Mouse (Mus musculus) cerebellum, postnatal 4 days (tissue): ENCODE measurements around the gene Rnf115.
A peak's percentile ranks its signal among the peaks of the same experiment; 100 is the strongest.

Experiments used
- DNase-seq, 2 experiments: peaks; one replicate each; pipeline ENCODE4 v3.0.0; 2022; ENCODE audit warnings: low spot score in 2 of 2, mixed read lengths in 1 of 2

The Rnf115 gene

GRCm38 (mm10) chr3:96777120-96777519 lies 49.7 kb downstream of the Rnf115 start:
- DNase-seq = no peak

GRCm38 (mm10) chr3:96782236-96782635 lies 54.8 kb downstream of the Rnf115 start:
- no peak for DNase-seq

- DNase-seq = no peak
Observed at GRCm38 (mm10) chr3:96787784-96788183, 60.3 kb downstream of the Rnf115 start.

- DNase-seq = no peak
Observed at GRCm38 (mm10) chr3:96788506-96788905, 61.0 kb downstream of the Rnf115 start.

GRCm38 (mm10) chr3:96800254-96800653 lies 72.8 kb downstream of the Rnf115 start:
- DNase-seq = no peak

- DNase-seq = no peak
Observed at GRCm38 (mm10) chr3:96802214-96802613, 74.8 kb downstream of the Rnf115 start.

- no peak for DNase-seq
Observed at GRCm38 (mm10) chr3:96808136-96808535, 80.7 kb downstream of the Rnf115 start.

- DNase-seq = no peak
Observed at GRCm38 (mm10) chr3:96808651-96809050, 81.2 kb downstream of the Rnf115 start.

GRCm38 (mm10) chr3:96811232-96811631 lies 83.8 kb downstream of the Rnf115 start:
- DNase-seq = no peak

GRCm38 (mm10) chr3:96812395-96813091 lies 85.1 kb downstream of the Rnf115 start:
- peak; percentile 62 to 82 for DNase-seq

- DNase-seq = peak in 1 of 2 experiments; percentile 14
Observed at GRCm38 (mm10) chr3:96813106-96813505, 85.6 kb downstream of the Rnf115 start.

- no peak for DNase-seq
Observed at GRCm38 (mm10) chr3:96813591-96814244, 86.3 kb downstream of the Rnf115 start.

- no peak for DNase-seq
Observed at GRCm38 (mm10) chr3:96814342-96814741, 86.9 kb downstream of the Rnf115 start.

- no peak for DNase-seq
Observed at GRCm38 (mm10) chr3:96820116-96820915, 92.9 kb downstream of the Rnf115 start.

GRCm38 (mm10) chr3:96821581-96821980 lies 94.1 kb downstream of the Rnf115 start:
- DNase-seq = no peak

GRCm38 (mm10) chr3:96823701-96824100 lies 96.2 kb downstream of the Rnf115 start:
- no peak for DNase-seq

- DNase-seq = no peak
Observed at GRCm38 (mm10) chr3:96824614-96825013, 97.2 kb downstream of the Rnf115 start.

GRCm38 (mm10) chr3:96825261-96825660 lies 97.8 kb downstream of the Rnf115 start:
- no peak for DNase-seq

GRCm38 (mm10) chr3:96828308-96828864 lies 100.9 kb downstream of the Rnf115 start:
- DNase-seq = no peak

- no peak for DNase-seq
Observed at GRCm38 (mm10) chr3:96828984-96829383, 101.5 kb downstream of the Rnf115 start, which contains the start of the genes Pdzk1 and Cd160. Pdzk1 (plus strand) TSS chr3:96829284. Cd160 (minus strand) TSS chr3:96829351.

GRCm38 (mm10) chr3:96829856-96830255 lies 102.4 kb downstream of the Rnf115 start:
- DNase-seq = no peak

- no peak for DNase-seq
Observed at GRCm38 (mm10) chr3:96832930-96833329, 105.5 kb downstream of the Rnf115 start.
